Mouse (Mus musculus): ENCODE data around the gene Crtc3.

GRCm38 (mm10) chr7:80641497-80641896, 47.2 kb downstream of the Crtc3 start:
- TF ChIP-seq CTCF (IDR thresholded peaks at IDR 0.05; ENCODE audit: extremely low read depth, insufficient read depth, low read length) (no peak), POLR2A (IDR thresholded peaks at IDR 0.05; ENCODE audit: extremely low read depth, insufficient read depth, low read length) (no peak)
